Mouse (Mus musculus) embryonic facial prominence, embryonic 15.5 days (tissue): ENCODE results near the gene 1700017N19Rik. TPM values are rescaled to one million over a fixed set of nuclear protein-coding genes. Genes with fewer than 3 reads are reported as not detected.

ENCODE experiments used
- ATAC-seq: fragments of 200-750 bp; cut with Nextera tagmentation; 2 replicates; pipeline ENCODE4 v1.8.0; 2017; ENCODE audit warnings: low read depth, moderate TSS enrichment; ENCODE audit not compliant: insufficient number of reproducible peaks, low FRiP score, low TSS enrichment
- H3K27ac ChIP-seq: fragments of 300-500 bp; sonication (generic); replicated peaks from 2 replicates; pipeline ENCODE4 v1.5.1; 2015; ENCODE audit warnings: mild to moderate bottlenecking, inconsistent platforms
- H3K27me3 ChIP-seq: fragments of 300-500 bp; sonication (generic); 2 replicates; pipeline ENCODE4 v1.6.1; 2015; ENCODE audit warnings: inconsistent platforms
- H3K36me3 ChIP-seq: fragments of 300-500 bp; sonication (generic); 2 replicates; pipeline ENCODE4 v1.6.1; 2015; ENCODE audit warnings: mild to moderate bottlenecking, inconsistent platforms
- H3K4me1 ChIP-seq: fragments of 300-500 bp; sonication (generic); 2 replicates; pipeline ENCODE4 v1.6.1; 2015; ENCODE audit warnings: inconsistent platforms
- H3K4me2 ChIP-seq: fragments of 300-500 bp; sonication (generic); replicated peaks from 2 replicates; pipeline ENCODE4 v1.6.1; 2015; ENCODE audit warnings: mild to moderate bottlenecking, inconsistent platforms
- H3K4me3 ChIP-seq: fragments of 300-500 bp; sonication (generic); replicated peaks from 2 replicates; pipeline ENCODE4 v1.5.1; 2015; ENCODE audit warnings: mild to moderate bottlenecking, inconsistent platforms
- H3K9ac ChIP-seq: fragments of 300-500 bp; sonication (generic); 2 replicates; pipeline ENCODE4 v1.6.1; 2015; ENCODE audit warnings: inconsistent platforms
- H3K9me3 ChIP-seq: fragments of 300-500 bp; sonication (generic); replicated peaks from 2 replicates; pipeline ENCODE4 v1.6.1; 2016; ENCODE audit warnings: inconsistent platforms
- WGBS: fragments of 180-500 bp; shearing (Covaris S2); methylation state at CpG from one replicate; pipeline ENCODE4 v1.1.7; 2015; 5-methylcytosine and 5-hydroxymethylcytosine counted together
- polyA plus RNA-seq: library from polyadenylated mRNA; unstranded; fragments of >200 nt; fragmentation: Nextera tagmentation; extraction: Ambion mirVana; gene quantifications from 2 replicates; pipeline ENCODE4 v1.2.1, GENCODE M21; 2015

Gene 1700017N19Rik
- polyA plus RNA-seq, 1 experiment from 2014 or later: not detected

GRCm38 (mm10) chr10:100603511-100603910 is 13.2 kb downstream of the 1700017N19Rik start:
- no peak overlapping the region for H3K9ac ChIP-seq
- no peaks in the 10 kb centered on the region for H3K4me1 ChIP-seq
- H3K36me3 ChIP-seq: no peaks in the 10 kb centered on the region
- no peak for ATAC-seq
- H3K27ac ChIP-seq: no peak overlapping the region
- H3K4me2 ChIP-seq: no peak overlapping the region
- H3K4me3 ChIP-seq: no peak overlapping the region
- no peaks in the 10 kb centered on the region for H3K27me3 ChIP-seq
- no peaks in the 10 kb centered on the region for H3K9me3 ChIP-seq
- WGBS: 83% methylated on average over 9 of the region's 9 CpGs

- Histone ChIP-seq H3K4me1 (no peaks in the 10 kb centered on the region), H3K27ac (no peak overlapping the region), H3K9ac (no peak overlapping the region), H3K27me3 (no peaks in the 10 kb centered on the region), H3K4me2 (no peak overlapping the region), H3K9me3 (no peaks in the 10 kb centered on the region), H3K4me3 (no peak overlapping the region), H3K36me3 (no peaks in the 10 kb centered on the region)
- WGBS: 67% methylated on average over 2 of the region's 2 CpGs
- ATAC-seq: no peak
Observed at GRCm38 (mm10) chr10:100604254-100604653, 14.0 kb downstream of the 1700017N19Rik start.

- ATAC-seq: no peak
- Histone ChIP-seq H3K4me3 (no peak overlapping the region), H3K9ac (no peak overlapping the region), H3K36me3 (no peaks in the 10 kb centered on the region), H3K27ac (no peak overlapping the region), H3K9me3 (no peaks in the 10 kb centered on the region), H3K4me1 (no peaks in the 10 kb centered on the region), H3K27me3 (no peaks in the 10 kb centered on the region), H3K4me2 (no peak overlapping the region)
- WGBS: 58% methylated on average over 6 of the region's 6 CpGs
Observed at GRCm38 (mm10) chr10:100617233-100617903, 27.1 kb downstream of the 1700017N19Rik start.

DNA sequence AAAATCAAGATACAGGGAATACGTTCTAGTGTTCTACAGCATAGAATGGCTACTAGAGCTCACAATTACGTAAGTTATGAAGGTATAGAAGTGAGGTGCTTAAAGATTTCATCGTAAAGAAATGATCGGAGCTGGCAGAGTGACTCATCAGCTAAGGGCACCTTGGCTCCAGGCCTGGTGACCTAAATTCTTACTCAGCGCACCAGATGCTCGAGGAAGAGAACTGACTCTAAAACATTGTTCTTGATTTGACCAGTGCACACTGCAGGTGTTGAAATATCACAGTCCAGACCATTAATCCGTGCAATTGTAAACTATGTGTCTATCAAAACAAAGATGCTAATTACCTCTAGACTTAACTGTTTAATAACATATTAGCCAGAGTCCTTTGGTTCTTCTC is 29.2 kb downstream of the 1700017N19Rik start:
- Histone ChIP-seq H3K4me2 (no peak overlapping the region), H3K9me3 (no peaks in the 10 kb centered on the region), H3K27me3 (no peaks in the 10 kb centered on the region), H3K9ac (no peak overlapping the region), H3K4me1 (no peaks in the 10 kb centered on the region), H3K36me3 (no peaks in the 10 kb centered on the region), H3K4me3 (no peak overlapping the region), H3K27ac (no peak overlapping the region)
- WGBS: 88% methylated on average over 7 of the region's 7 CpGs
- no peak for ATAC-seq

DNA sequence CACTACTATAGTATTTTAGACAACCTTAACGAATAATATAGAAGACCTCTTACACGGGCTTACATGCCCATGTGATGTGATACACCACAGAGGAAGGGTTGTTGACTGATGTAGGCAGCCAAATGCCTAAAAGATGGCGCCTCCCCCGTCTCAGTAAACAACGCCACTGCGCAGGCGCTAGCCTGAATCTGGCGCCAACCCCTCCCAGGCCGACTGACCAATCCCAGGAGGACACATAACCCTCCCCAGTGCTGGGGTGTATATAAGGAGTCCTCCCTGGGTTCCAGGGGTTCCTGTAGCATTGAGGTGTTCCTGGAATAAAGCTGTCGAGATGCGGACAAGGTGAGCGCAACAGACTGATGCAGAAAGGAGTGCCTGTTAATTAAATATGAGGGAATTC is 29.8 kb downstream of the 1700017N19Rik start:
- Histone ChIP-seq H3K4me2 (no peak overlapping the region), H3K9me3 (no peaks in the 10 kb centered on the region), H3K4me1 (no peaks in the 10 kb centered on the region), H3K4me3 (no peak overlapping the region), H3K27ac (no peak overlapping the region), H3K27me3 (no peaks in the 10 kb centered on the region), H3K36me3 (no peaks in the 10 kb centered on the region), H3K9ac (no peak overlapping the region)
- 90% methylated on average over 12 of the region's 12 CpGs for WGBS
- ATAC-seq: no peak

DNA sequence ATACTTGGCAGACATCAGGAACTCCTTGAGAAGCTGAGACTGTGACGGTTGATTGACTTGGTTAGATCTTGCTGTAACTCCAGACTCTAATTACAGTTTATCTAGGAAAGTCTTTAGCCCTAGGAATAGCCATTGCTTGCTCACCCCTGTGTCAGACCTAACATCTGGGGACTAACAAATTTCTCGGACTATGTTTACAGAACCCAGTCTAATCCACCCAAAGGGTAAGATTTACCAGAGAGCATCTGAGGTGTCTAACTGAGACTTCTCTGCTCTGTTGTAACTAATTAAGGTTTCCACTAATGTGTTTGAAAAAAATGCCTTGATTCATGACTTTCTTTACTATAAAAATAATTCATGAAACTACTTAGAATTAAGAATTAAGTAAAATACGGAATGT is 32.2 kb downstream of the 1700017N19Rik start:
- ATAC-seq: no peak
- Histone ChIP-seq H3K36me3 (no peaks in the 10 kb centered on the region), H3K4me1 (no peaks in the 10 kb centered on the region), H3K4me3 (no peak overlapping the region), H3K27me3 (no peaks in the 10 kb centered on the region), H3K9me3 (no peaks in the 10 kb centered on the region), H3K4me2 (no peak overlapping the region), H3K27ac (no peak overlapping the region), H3K9ac (no peak overlapping the region)
- 66% methylated on average over 3 of the region's 3 CpGs for WGBS

- ATAC-seq: no peak
- Histone ChIP-seq H3K9ac (no peak overlapping the region), H3K36me3 (no peaks in the 10 kb centered on the region), H3K4me3 (peak overlapping the region; percentile 25; the same call in 1 of the 2 replicates), H3K27ac (no peak overlapping the region), H3K4me2 (peak overlapping the region; percentile 44), H3K27me3 (no peaks in the 10 kb centered on the region), H3K4me1 (no peaks in the 10 kb centered on the region), H3K9me3 (no peaks in the 10 kb centered on the region)
- WGBS: 23% methylated on average over 20 of the region's 20 CpGs
Observed at GRCm38 (mm10) chr10:100629762-100630438, 39.6 kb downstream of the 1700017N19Rik start.

DNA sequence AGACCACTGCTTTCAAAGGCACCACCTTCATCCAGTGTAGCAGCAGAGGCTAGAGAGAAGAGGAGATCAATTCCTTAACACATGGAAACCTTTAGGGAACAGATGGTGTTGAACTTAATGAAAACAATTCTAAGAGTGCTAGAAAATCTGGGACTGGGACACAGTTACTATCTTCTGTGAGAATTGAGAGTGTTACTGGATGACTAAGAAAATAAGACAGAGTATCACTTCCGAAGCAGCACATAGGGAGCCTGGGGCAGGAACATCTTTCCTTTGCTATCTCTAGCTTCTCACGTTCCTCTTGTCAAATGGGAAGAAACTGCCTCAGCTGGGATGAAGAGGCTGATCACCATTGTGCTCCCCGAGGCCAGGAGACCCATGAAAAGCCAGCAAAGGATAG is 52.6 kb downstream of the 1700017N19Rik start:
- Histone ChIP-seq H3K27ac (no peak overlapping the region), H3K9ac (no peak overlapping the region), H3K27me3 (no peaks in the 10 kb centered on the region), H3K4me1 (no peaks in the 10 kb centered on the region), H3K4me2 (no peak overlapping the region), H3K36me3 (no peaks in the 10 kb centered on the region), H3K4me3 (no peak overlapping the region), H3K9me3 (no peaks in the 10 kb centered on the region)
- WGBS: 53% methylated on average over 3 of the region's 3 CpGs
- ATAC-seq: no peak

DNA sequence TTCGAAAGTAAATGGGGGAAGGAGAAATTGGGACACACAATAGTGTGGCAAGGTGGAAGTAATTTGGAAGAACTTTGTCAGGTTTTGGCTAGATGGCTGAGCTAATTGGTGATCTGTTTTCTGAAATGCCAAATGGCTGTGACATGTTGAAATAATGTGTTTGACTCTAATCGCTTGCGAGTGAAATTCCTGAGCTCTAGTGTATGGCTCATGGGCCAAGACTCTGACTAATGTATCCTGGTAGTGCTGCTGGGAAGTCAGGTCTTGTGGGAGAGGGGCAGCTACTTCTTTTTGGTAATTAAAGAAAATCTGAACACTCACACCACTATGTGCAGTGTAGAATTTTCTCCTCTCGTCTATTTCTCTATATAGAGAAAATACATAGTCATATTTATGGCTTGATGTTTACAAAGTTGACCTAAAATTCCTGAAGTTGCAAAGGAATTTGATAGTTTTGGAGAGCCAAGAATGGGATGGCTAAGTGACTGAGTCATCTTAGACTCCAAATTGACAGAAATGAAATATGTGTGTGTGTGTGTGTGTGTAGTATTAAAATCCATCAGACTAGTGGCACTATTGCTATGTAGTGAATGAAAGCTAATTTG is 55.1 kb downstream of the 1700017N19Rik start:
- ATAC-seq: no peak
- 75% methylated on average over 4 of the region's 4 CpGs for WGBS

DNA sequence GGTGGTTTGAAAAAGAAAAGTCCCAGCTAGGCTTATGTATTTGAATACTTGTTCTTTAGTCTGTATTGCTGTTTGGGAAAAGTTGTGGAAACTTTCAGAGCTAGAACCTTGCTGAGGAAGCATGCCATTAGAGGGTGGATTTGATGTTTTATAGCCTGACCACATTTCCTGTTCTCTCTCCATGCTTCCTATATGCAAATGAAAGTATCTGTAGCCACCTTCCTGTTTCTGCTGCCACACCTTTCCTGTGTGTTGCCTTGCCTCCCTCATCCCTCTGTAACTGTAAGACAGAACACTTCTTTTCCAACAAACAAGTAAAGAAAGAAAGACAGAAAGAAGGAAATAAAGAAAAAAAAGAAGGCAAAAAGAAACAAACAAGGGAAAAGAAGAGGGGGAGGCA is 63.9 kb downstream of the 1700017N19Rik start:
- Histone ChIP-seq H3K9me3 (no peaks in the 10 kb centered on the region), H3K27ac (no peak overlapping the region), H3K4me1 (no peaks in the 10 kb centered on the region), H3K4me3 (no peak overlapping the region), H3K36me3 (no peaks in the 10 kb centered on the region), H3K27me3 (no peaks in the 10 kb centered on the region), H3K9ac (no peak overlapping the region), H3K4me2 (no peak overlapping the region)
- ATAC-seq: no peak

More for the DNA sequence above, 55.1 kb downstream of the 1700017N19Rik start:
- Histone ChIP-seq H3K27me3 (no peaks in the 10 kb centered on the region), H3K36me3 (no peaks in the 10 kb centered on the region), H3K9me3 (no peaks in the 10 kb centered on the region), H3K9ac (no peak overlapping the region), H3K4me3 (no peak overlapping the region), H3K4me2 (no peak overlapping the region), H3K27ac (no peak overlapping the region), H3K4me1 (no peaks in the 10 kb centered on the region)

DNA sequence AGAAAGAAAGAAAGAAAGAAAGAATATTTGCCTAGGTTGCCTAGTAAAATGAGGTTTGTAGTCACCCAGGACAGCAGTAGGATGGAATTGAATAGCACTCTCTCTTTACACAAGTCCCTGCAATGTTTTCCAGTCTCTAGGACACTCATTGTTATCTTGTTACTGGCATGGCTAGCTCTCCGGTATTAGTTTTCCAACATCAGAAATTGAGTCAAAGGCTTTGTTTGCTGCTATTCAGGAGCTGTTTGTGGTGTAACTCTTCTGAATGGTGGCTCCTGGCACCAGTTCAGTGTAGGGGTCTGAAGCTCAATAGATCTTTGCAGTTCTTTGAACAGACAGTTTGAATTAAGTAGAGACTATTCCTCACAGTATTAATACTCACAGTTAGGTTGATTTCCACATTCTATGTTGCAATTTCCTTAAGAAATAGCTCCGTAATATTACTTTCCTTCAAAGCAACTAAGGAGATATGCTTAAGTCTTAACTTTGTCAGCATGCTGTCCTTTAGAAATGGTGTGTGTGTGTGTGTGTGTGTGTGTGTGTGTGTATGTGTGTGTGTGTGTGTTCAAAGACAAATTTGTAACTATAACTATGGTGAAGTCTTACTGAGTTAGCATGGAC is 71.8 kb downstream of the 1700017N19Rik start:
- no peaks in the 10 kb centered on the region for H3K4me1 ChIP-seq
- H3K36me3 ChIP-seq: no peaks in the 10 kb centered on the region
- no peaks in the 10 kb centered on the region for H3K9me3 ChIP-seq
- ATAC-seq: no peak
- 70% methylated on average over 2 of the region's 2 CpGs for WGBS
- no peak overlapping the region for H3K27ac ChIP-seq
- H3K27me3 ChIP-seq: no peaks in the 10 kb centered on the region
- no peak overlapping the region for H3K4me2 ChIP-seq
- no peak overlapping the region for H3K4me3 ChIP-seq
- H3K9ac ChIP-seq: no peak overlapping the region
